Mouse (Mus musculus): Measurements from ENCODE around the gene Vmn1r94.
"Not testable (repeated sequence)": the region's sequence is repeated elsewhere in the genome, so short reads cannot be mapped to it uniquely, and the experiment has no call there.

The Vmn1r94 gene

DNA sequence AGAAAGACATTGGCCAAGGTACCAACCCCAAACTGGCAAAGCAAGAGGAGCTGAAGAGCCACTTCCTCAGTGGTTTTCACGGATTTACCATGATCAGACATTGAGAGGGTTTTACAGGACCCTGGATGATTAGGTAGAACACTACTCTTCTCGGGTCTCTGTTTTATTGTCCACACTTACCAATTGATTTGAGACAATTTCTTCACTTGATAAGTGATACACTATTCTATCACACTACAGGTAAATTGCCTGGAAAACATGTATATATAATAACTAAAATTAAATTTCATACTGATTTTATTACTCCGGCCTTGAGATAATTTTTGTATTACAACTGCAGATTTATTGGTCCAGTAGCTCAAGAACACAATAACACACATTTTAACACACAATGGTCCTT is at the start of gene Vmn1r94:
TSS of gene Vmn1r94 (minus strand) at position 101 of the 400 bp plus-strand sequence.
- not testable (repeated sequence) for DNase-seq

DNA sequence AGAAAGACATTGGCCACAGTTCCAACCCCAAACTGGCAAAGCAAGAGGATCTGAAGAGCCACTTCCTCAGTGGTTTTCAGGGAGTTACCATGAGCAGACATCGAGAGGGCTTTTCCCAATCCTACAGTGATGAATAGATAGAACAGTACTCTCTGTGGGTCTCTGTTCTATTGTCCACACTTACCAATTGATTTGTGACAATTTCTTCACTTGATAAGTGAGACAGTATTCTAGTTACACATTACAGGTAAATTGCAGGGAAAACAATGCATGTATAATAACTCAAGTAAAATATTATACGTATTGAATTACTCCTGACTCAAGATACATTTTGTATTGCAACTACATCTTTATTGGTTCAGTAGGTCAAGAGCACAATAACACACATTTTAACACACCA is 37.3 kb upstream of the Vmn1r94 start, which contains the start of gene Gm6164:
TSS of gene Gm6164 (minus strand) at position 101 of the 400 bp plus-strand sequence.
- DNase-seq: not testable (repeated sequence)

DNA sequence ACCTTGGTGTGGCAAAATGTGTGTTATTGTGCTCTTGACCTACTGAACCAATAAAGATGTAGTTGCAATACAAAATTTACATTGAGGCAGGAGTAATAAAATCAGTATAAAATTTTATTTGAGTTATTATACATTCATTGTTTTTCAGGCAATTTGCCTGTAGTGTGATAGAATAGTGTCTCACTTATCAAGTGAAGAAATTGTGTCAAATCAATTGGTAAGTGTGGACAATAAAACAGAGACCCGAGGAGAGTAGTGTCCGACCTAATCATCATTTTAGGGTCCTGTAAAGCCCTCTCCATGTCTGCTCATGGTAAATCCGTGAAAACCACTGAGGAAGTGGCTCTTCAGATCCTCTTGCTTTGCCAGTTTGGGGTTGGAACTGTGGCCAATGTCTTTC is 25.2 kb upstream of the Vmn1r94 start, which contains the start of gene Vmn1r95:
TSS of gene Vmn1r95 (plus strand) at position 301 of the 400 bp plus-strand sequence.
- DNase-seq: not testable (repeated sequence)

DNA sequence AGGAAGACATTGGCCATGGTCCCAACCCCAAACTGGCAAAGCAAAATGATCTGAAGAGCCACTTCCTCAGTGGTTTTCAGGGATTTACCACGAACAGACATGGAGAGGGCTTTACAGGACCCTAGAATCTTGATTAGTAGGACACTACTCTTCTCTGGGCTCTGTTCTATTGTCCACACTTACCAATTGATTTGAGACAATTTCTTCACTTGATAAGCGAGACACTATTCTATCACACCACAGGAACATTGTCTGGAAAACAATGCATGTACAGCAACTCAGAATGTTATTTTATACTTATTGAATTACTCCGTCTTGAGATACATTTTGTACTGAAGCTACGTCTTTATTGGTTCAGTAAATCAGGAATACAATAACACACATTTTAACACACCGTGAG is 29.2 kb downstream of the Vmn1r94 start, which contains the start of gene Vmn1r93:
TSS of gene Vmn1r93 (minus strand) at position 101 of the 400 bp plus-strand sequence.
- not testable (repeated sequence) for DNase-seq

- DNase-seq: not testable (repeated sequence)
These were observed 45.7 kb downstream of the Vmn1r94 start, which contains the start of gene Gm16442 for GRCm38 (mm10) chr7:20122479-20122878. Gene Gm16442, minus strand, starts transcription at chr7:20122579.
